Mouse (Mus musculus) lung, postnatal 14 days (tissue): Measurements from ENCODE around the gene Trabd2b.

ENCODE experiments used
- DNase-seq: peaks from one replicate; pipeline ENCODE4 v3.0.0; 2021

Trabd2b gene

DNA sequence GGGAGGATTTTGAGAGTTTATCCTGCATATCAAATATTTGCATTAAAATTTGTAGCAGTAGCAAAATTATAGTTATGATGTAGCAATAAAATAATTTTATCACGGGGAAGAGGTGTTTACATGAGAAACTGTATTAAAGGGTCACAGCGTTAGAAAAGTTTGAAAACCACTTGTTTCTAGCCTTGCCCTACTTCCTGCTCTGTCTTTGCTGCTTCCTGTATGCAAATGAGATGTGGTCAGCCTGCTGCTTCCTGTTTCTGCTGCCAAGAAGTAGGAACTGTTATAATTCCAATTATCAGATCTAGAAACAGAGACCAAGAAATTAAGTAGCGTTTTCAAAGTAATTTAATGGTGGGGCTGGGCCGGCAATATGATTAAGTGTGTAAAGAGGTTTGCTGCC is 245.9 kb downstream of the Trabd2b start:
- DNase-seq, result no peak

DNA sequence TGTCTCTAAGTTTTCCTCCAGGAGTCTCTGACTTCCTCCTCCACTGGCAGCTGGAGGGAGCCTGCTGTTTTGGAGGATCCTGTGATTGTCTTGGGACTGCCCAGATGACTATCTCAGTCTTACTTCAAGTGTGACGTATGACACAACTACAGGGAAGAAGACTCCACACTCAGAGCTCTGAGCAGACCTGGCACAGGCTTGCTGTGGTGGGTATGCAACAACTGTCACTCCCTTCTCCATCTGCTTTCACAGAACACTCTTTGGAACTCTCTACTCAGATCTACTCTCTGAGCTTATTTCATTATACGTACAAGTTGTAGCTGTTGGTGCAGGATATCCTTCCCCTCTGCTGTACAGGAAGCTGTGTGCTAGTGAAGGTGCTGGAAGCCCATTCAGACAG is 251.4 kb downstream of the Trabd2b start:
- no peak for DNase-seq

DNA sequence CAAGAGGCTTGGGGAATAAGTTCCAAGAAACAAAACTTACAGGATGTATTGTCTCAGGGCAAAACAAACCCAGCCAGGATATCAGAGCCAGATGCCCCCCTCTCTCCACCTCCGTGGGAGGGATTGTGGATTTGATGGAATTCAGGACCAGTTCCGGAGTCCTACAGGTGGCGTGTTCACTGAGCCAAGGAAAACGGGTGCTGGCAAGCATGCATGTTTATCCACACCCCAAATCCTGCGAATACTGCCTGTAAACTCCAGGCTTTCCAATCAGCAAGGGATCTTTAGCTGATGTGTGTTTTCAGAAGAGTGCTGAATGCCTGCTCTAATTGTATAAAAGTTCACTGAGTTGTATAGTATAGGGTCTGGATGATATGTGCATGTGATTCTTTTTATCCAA is 253.4 kb downstream of the Trabd2b start:
- no peak for DNase-seq

DNA sequence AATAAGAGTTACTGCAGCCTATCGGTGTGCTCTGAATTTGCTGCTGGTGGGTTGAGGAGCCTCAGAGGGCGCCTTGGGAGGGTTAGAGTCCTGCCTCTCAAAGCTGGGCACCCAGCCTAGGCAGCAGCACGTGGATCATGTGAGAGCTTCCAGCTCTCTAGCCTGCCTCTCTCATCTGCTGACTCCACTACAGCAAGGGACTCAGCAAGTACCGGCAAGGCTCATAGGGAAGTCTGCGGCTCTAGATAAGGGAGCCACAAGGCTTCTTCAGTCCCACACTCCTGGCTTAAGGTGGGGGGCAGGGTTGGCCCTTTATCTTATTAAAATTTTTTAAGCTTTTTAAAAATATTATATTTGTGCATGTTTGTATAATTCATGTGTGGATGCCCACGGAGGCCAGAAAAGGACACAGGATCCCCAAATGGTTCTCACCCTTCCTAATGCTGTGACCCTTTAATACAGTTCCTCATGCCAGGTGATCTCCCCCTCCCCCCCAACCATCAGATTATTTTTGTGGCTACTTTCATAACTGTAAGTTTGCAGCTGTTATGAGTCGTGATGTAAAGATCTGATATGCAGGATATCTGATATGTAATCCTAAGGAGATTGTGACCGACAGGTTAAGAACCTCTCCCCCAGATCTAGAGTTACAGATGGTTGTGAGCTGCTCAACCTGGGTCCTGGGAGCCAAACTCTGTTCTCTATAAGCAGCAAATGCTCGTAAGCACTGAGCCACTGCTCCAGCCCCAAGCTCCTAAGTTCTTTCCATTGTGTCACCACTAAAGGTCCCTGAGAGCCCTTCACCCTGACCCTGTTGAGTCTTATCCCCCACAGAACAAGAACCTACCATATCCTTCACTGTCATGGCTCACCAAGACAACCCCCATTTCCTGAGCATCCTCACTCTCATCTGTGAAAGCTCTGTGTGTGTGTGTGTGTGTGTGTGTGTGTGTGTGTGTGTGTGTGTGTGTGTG is 257.8 kb downstream of the Trabd2b start:
- DNase-seq, result no peak
